Mouse (Mus musculus) stomach, embryonic 16.5 days (tissue): ENCODE data around the gene Ccdc87. TPM values are rescaled to one million over a fixed set of nuclear protein-coding genes. Genes with fewer than 3 reads are reported as not detected.
"Not testable (repeated sequence)": the region's sequence is repeated elsewhere in the genome, so short reads cannot be mapped to it uniquely, and the experiment has no call there.

ENCODE experiments used
- ATAC-seq: fragments of 200-750 bp; cut with Nextera tagmentation; 2 replicates; pipeline ENCODE4 v1.8.0; 2017; ENCODE audit warnings: moderate number of reproducible peaks, moderate TSS enrichment; ENCODE audit not compliant: insufficient read depth, low FRiP score
- H3K27ac ChIP-seq: fragments of 300-500 bp; sonication (generic); 2 replicates; pipeline ENCODE4 v1.5.1; 2014; ENCODE audit warnings: low read length
- H3K27me3 ChIP-seq: fragments of 300-500 bp; sonication (generic); 2 replicates; pipeline ENCODE4 v1.6.1; 2014; ENCODE audit warnings: low read length, control low read depth, mixed read lengths; ENCODE audit not compliant: control insufficient read depth, insufficient read depth
- H3K36me3 ChIP-seq: fragments of 300-500 bp; sonication (generic); 2 replicates; pipeline ENCODE4 v1.6.1; 2014; ENCODE audit warnings: low read length; ENCODE audit not compliant: control insufficient read depth, insufficient read depth
- H3K4me1 ChIP-seq: fragments of 300-500 bp; sonication (generic); 2 replicates; pipeline ENCODE4 v1.6.1; 2014; ENCODE audit warnings: low read length, control low read depth, mixed read lengths; ENCODE audit not compliant: control insufficient read depth, insufficient read depth
- H3K4me2 ChIP-seq: fragments of 300-500 bp; sonication (generic); 2 replicates; pipeline ENCODE4 v1.6.1; 2014; ENCODE audit warnings: low read depth, low read length, mixed read lengths
- H3K4me3 ChIP-seq: fragments of 300-500 bp; sonication (generic); replicated peaks from 2 replicates; pipeline ENCODE4 v1.5.1; 2014; ENCODE audit warnings: mild to moderate bottlenecking, low read length
- H3K9ac ChIP-seq: fragments of 300-500 bp; sonication (generic); 2 replicates; pipeline ENCODE4 v1.6.1; 2014; ENCODE audit warnings: low read length
- H3K9me3 ChIP-seq: fragments of 300-500 bp; sonication (generic); replicated peaks from 2 replicates; pipeline ENCODE4 v1.6.1; 2016; ENCODE audit warnings: low read length, control low read depth; ENCODE audit not compliant: control insufficient read depth
- WGBS: fragments of 180-500 bp; shearing (Covaris S2); extraction: QIAGEN DNeasy Blood & Tissue Kit; methylation state at CpG from one replicate; pipeline ENCODE4 v1.1.7; 2014; 5-methylcytosine and 5-hydroxymethylcytosine counted together
- polyA plus RNA-seq: library from polyadenylated mRNA; unstranded; fragments of >200 nt; fragmentation: Nextera tagmentation; extraction: Ambion mirVana; gene quantifications from 2 replicates; pipeline ENCODE4 v1.2.1, GENCODE M21; 2015

The Ccdc87 gene
- polyA plus RNA-seq, 1 experiment from 2014 or later = not detected

GRCm38 (mm10) chr19:4810746-4811062 lies 28.5 kb upstream of the Ccdc87 start:
- Histone ChIP-seq H3K36me3 (no peaks in the 10 kb centered on the region), H3K4me1 (peaks cover 18% of the 10 kb centered on the region), H3K27ac (peak overlapping the region; percentile 94), H3K9me3 (no peaks in the 10 kb centered on the region), H3K9ac (peak overlapping the region; percentile 79), H3K4me2 (peak overlapping the region; percentile 61), H3K4me3 (peak overlapping the region; percentile 97), H3K27me3 (no peaks in the 10 kb centered on the region)
- WGBS = 0% methylated on average over 17 of the region's 17 CpGs
- ATAC-seq = no peak

- ATAC-seq = peak; percentile 97
- Histone ChIP-seq H3K4me3 (peak within 1 kb of the TSS; percentile 97), H3K4me2 (peak within 1 kb of the TSS; percentile 61), H3K27ac (peak within 1 kb of the TSS; percentile 94), H3K9me3 (no peaks in the 10 kb centered on the region), H3K36me3 (no peaks in the 10 kb centered on the region), H3K27me3 (no peaks in the 10 kb centered on the region), H3K9ac (peak within 1 kb of the TSS; percentile 80), H3K4me1 (peaks cover 18% of the 10 kb centered on the region)
- under 1% methylated on average over 83 of the region's 83 CpGs for WGBS
Measured at GRCm38 (mm10) chr19:4811063-4811908, 27.9 kb upstream of the Ccdc87 start, which contains the start of the genes Gm21992 and Rbm14. Gene Gm21992, minus strand, starts transcription at chr19:4811612. Gene Rbm14, minus strand, starts transcription at chr19:4811634.

GRCm38 (mm10) chr19:4811909-4812242 lies 27.3 kb upstream of the Ccdc87 start:
- 3% methylated on average over 12 of the region's 12 CpGs for WGBS
- no peaks in the 10 kb centered on the region for H3K9me3 ChIP-seq
- peak overlapping the region; percentile 80 for H3K9ac ChIP-seq

GRCm38 (mm10) chr19:4812334-4812949 lies 26.7 kb upstream of the Ccdc87 start:
- H3K9ac ChIP-seq = peak overlapping the region; percentile 80
- WGBS = 75% methylated on average over 8 of the region's 8 CpGs
- peak overlapping the region; percentile 93 for H3K27ac ChIP-seq
- H3K36me3 ChIP-seq, ATAC-seq, H3K9me3 ChIP-seq, H3K27me3 ChIP-seq: not testable (repeated sequence)
- H3K4me1 ChIP-seq = peaks cover 18% of the 10 kb centered on the region
- H3K4me3 ChIP-seq = peak overlapping the region; percentile 97
- peak overlapping the region; percentile 52 for H3K4me2 ChIP-seq

More at GRCm38 (mm10) chr19:4811909-4812242, 27.3 kb upstream of the Ccdc87 start:
- H3K36me3 ChIP-seq = no peaks in the 10 kb centered on the region
- peaks cover 18% of the 10 kb centered on the region for H3K4me1 ChIP-seq
- H3K27ac ChIP-seq = peak overlapping the region; percentile 93
- H3K4me3 ChIP-seq = peak overlapping the region; percentile 97
- H3K27me3 ChIP-seq = no peaks in the 10 kb centered on the region
- no peak for ATAC-seq
- H3K4me2 ChIP-seq = peak overlapping the region; percentile 52

DNA sequence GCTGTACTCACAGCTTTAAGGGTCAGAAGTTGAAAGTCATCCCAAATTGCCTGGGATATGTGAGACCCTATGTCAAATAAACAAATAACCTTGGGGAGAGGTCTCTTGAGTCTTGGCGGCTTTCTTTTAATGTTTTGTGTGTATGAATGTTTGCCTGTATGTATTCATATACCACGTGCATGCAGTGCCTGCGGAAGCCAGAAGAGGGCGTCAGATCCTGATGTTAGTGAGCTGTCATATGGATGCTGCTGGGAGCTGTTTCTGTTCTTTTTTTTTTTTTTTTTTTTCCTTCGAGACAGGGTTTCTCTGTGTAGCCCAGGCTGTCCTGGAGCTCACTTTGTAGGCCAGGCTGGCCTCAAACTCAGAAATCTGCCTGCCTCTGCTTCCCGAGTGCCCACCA lies 26.2 kb upstream of the Ccdc87 start:
- H3K9ac ChIP-seq = no peak overlapping the region
- H3K27ac ChIP-seq = no peak overlapping the region
- 82% methylated on average over 5 of the region's 6 CpGs for WGBS
- no peak overlapping the region for H3K4me3 ChIP-seq
- ATAC-seq = no peak
- H3K4me2 ChIP-seq = no peak overlapping the region
- no peaks in the 10 kb centered on the region for H3K9me3 ChIP-seq
- H3K4me1 ChIP-seq = peaks cover 19% of the 10 kb centered on the region
- H3K36me3 ChIP-seq = no peaks in the 10 kb centered on the region
- H3K27me3 ChIP-seq = no peaks in the 10 kb centered on the region

- Histone ChIP-seq H3K27me3 (no peaks in the 10 kb centered on the region), H3K4me2 (no peak overlapping the region), H3K9me3 (no peaks in the 10 kb centered on the region), H3K36me3 (no peaks in the 10 kb centered on the region), H3K9ac (no peak overlapping the region), H3K27ac (peak overlapping the region; percentile 66), H3K4me1 (peaks cover 6% of the 10 kb centered on the region; the same call in 1 of the 2 replicates), H3K4me3 (no peak overlapping the region)
- WGBS = 28% methylated on average over 1 of the region's 1 CpGs
- peak; percentile 66 for ATAC-seq
Measured at GRCm38 (mm10) chr19:4817182-4817835, 21.9 kb upstream of the Ccdc87 start.

DNA sequence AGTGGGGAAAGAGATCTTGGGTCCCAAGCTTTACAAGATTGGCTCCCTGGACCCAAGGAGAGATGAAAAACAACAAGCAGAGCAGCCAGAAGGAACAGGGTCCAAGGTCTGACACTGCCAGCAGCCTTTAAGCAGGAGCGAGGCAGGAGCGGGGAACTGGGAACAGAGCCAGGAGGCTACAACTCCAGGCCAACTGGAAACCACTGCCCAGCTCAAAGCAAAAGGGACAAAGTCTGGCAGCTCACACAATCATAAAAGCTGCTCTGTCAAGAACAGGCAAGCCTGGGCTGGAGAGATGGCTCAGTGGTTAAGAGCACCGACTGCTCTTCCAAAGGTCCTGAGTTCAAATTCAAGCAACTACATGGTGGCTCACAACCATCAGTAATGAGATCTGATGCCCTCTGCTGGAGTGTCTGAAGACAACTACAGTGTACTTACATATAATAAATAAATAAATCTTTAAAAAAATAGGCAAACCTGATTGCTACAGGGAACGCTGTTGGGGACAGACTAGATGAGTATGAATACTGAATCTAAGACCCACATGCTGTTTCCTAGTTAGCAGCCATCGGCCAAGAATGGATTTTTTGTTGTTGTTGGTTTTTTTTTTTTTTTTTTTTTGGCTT lies 18.4 kb upstream of the Ccdc87 start:
- Histone ChIP-seq H3K9me3 (no peaks in the 10 kb centered on the region), H3K9ac (no peak overlapping the region), H3K27me3 (no peaks in the 10 kb centered on the region), H3K4me3 (no peak overlapping the region), H3K36me3 (peaks cover 4% of the 10 kb centered on the region), H3K4me1 (peaks cover 6% of the 10 kb centered on the region; the same call in 1 of the 2 replicates), H3K27ac (no peak overlapping the region), H3K4me2 (no peak overlapping the region)
- WGBS = 54% methylated on average over 5 of the region's 5 CpGs
- ATAC-seq = peak; percentile 85; the same call in 1 of the 2 replicates

DNA sequence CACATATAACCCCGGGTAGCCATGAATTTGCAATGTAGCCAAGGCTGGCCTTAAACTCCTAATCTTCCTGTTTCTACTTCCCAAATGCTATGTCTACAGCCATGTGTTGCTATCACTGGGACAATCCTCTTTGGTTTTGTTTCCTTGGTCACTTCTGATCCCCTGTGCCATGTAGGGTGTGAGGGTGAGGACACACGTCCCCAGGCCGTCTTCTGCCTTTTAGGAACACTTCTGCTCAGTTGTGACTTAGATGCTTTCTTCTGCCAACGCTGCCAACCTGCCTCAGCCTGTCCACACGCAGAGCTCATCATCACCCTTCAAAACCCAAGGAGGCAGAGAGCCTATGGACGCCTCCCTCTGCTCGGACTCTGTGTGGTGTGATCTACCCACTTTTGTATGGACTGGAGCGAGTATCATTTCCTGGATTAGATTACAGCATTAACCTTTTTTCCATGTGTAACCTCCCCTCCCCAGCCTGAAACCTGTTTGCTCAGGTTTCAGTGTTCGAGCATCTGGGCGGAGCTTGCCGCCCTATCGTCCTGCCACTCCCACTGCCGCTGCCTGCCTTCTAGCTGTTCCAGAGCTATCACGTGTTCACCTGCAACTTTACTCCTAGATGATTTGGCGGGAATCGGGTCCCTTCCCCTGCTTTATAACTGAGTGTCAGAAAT lies 10.6 kb upstream of the Ccdc87 start:
- Histone ChIP-seq H3K9me3 (no peaks in the 10 kb centered on the region), H3K4me2 (no peak overlapping the region), H3K36me3 (peaks cover 4% of the 10 kb centered on the region), H3K9ac (no peak overlapping the region), H3K4me1 (0 out of 2 replicates have a peak, but pooled peaks cover 3% of the 10 kb centered on the region), H3K4me3 (no peak overlapping the region), H3K27ac (peak overlapping the region; percentile 22), H3K27me3 (no peaks in the 10 kb centered on the region)
- peak; percentile 83 for ATAC-seq
- WGBS = 46% methylated on average over 16 of the region's 16 CpGs
